Mouse (Mus musculus) ZHBTc4 (cell line): Measurements from ENCODE around the gene Tmem161a.

Experiments used
- DNase-seq: peaks from one replicate; pipeline ENCODE4 v3.0.0-alpha.2; 2011; ENCODE audit warnings: low read depth, low spot score

The Tmem161a gene

DNA sequence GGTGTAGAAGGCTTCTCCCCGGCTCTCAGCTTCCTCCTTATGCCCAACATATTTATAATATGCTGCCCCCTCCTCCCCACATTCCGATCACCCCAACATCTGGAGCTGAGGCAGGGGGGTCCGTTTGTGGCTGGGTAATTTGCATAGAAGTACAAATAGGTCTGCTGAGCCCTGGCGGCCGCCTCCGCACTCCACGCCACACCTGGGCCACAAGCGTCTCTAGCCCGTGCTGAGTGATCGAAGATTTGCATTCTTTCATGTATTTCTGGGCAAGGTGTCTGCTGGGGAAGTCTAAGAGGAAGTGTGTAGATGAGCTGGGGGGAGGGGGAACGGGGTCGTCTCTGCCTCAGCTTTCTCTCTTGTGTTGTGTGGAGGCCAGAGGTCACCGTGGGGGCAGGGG, 12.1 kb upstream of the Tmem161a start:
- DNase-seq, result peak; percentile 25

DNA sequence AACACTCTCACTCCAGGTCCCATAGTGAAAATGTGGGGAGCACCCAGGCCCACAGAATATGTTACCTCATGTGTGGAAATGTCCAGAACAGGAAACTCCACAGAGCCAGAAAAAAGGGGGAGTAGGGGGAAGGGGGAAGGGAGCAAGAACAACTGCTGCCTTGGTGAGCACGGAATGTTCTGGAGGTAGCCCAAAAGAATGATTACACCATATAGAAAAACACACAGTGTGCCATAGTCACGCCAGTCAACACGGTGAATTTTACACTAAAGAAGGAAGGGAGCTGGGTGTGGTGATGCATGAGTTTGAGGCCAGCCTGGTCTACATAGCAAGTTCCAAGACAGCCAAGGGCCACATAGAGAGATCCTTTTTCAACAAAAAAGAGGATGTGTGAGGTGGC, 8.8 kb upstream of the Tmem161a start:
- no peak for DNase-seq

DNA sequence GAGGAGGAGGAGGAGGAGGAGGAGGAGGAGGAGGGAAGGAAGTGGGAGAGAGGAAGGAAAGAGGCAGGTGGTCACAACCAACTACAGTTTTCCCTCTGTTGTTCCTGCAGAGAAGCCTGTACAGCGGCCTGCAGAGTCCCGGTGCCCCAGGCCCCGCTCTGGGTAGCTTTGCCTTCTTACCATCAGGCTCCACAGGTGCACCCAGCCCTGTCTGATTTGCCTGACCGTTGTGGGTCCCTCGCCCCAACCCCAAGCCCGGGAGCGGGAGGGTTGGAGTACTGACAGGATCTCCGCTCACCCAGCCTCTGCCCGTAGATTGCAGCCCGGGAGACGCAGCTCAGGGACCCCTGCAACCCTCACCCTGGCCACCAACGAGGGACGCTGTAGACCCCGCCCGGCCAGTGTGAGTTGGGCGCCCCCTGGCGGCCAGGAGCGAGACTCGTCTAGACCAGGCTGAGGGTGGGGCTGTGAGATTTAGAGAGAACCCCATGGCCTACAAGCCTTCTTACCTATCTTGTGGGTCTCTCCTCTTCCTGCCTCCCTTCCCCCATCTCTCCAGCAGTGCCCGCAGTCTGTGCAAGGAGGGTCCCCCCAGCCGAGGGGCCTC, 5.5 kb upstream of the Tmem161a start:
- DNase-seq, result peak; percentile 85

DNA sequence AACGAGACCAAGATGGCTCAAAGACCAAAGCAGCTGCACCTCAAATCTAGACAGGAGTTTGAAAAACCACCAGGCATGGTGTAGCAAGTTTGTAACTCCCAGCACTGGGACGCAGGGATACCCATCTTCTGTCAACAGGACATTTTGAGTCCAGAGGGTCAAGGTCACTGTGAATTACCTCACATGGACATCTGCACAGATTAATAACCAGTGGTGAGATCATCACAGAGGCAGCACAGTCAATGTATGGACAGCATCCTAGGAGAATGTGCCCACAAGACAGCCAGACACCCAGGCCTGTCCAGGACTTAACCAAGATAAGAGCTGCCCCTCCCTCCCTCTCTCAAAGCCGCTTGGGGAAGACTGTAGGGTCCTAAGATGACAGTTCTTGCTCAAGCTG, 2.0 kb upstream of the Tmem161a start:
- no peak for DNase-seq

DNA sequence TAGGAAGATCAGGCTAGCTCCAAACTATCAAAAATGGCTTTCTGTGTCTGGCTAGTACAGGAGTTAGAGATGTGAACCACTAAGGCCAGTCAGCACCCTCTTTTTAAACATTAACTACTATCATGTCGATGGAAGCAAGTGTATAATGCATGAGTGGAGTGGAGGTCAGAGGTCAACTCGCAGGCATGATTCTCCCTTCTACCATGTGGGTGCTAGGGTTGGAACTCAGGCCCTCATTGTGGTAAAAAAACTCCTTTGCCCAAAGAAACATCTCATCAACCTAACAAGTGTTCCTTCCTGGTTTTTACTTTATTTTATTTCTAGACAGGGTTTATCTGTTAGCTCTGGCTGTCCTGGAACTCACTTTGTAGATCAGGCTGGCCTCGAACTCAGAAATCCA, 1.4 kb upstream of the Tmem161a start:
- DNase-seq, result no peak

DNA sequence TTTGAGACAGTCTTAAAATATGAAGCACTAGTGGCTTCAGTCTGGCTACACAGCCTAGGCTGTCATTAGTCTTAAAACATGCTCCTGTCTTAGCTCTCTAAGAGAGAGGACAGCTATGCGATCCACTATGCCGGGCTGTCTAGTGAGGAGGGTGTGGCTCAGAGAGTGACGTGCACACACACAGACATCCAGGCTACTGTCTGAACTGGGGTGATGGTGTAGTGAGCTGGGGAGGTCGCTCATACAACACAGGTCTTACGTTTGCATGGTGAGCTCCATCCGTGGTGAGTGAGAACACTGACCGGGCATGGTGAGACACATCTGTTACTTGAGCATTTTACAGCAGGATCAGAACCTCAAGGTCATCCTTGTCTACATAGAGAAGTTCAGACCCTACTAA, 916 bp upstream of the Tmem161a start:
- DNase-seq, result no peak

DNA sequence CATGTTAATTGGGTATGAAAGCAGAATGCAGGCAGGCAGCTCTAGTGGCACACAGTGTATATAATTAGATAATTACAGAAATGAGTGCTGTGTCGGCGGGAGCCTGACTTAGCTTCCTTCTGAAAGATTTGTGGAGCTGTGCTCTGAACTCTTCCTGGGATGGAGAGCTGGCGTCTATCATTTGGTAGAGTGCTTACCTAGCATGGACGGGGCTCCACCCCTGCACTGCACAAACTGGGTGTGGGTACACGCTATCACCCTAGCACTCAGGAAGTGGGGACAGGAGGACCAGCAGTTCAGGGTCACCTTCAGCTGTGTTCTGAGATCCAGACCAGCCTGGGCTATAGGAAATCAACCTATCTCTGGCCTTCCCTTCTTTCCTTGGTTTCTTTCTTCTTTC, 1.2 kb downstream of the Tmem161a start:
- DNase-seq, result no peak

DNA sequence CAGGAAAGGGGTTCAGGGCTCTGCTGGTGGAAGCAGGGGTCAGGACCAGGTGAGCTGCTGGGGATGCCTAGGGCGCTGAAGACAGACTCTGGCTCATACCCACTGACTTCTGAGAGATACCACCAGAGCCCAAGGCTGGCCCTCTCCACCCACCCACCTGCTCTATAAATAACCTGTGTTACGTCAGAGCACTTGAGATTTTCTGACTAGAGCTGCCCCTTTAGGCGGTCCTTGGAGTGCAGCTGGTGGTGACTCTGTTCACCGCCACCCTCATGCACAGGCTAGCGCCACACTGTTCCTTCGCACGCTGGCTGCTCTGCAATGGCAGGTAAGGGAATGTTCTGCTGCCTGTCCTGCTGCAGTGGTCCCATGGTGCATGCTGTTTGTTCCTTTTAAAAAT, 1.9 kb downstream of the Tmem161a start:
- DNase-seq, result no peak

DNA sequence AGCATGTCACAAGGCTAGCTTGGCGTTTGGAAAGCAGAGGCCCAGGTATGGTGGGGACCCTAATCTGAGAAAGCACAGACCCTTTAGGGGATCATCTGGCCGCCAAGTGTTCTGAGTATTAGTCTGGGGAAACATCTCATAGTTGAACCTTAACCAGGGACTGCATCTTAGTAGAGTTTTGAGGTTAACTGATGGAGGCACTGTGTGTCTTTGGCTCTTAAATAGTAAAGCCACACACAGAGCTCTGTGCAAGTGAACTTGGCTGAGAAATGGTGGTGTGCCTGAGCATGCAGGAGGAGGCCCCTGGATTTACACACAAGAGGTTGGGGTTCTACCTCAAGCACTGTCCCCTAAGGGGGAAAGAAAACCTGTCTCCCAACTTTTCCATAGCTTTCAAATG, 6.1 kb downstream of the Tmem161a start:
- no peak for DNase-seq

DNA sequence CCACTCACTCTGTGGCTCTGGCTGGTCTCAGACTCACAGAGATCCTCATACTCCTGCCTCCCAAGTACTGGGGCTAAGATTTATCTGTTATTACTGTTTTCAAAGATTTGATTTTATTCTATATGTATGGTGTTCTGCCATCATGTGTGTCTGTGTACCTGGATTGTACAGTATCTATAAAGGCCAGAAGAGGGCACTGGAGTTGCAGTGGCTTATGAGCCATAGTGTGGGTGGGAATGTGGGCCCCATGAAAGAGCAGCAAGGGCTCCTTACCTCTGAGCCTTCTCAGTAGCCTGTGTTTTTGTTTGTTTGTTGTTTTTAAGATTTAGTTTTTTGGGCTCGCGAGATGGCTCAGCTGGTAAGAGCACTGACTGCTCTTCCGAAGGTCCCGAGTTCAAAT, 6.9 kb downstream of the Tmem161a start:
- DNase-seq, result peak; percentile 50

DNA sequence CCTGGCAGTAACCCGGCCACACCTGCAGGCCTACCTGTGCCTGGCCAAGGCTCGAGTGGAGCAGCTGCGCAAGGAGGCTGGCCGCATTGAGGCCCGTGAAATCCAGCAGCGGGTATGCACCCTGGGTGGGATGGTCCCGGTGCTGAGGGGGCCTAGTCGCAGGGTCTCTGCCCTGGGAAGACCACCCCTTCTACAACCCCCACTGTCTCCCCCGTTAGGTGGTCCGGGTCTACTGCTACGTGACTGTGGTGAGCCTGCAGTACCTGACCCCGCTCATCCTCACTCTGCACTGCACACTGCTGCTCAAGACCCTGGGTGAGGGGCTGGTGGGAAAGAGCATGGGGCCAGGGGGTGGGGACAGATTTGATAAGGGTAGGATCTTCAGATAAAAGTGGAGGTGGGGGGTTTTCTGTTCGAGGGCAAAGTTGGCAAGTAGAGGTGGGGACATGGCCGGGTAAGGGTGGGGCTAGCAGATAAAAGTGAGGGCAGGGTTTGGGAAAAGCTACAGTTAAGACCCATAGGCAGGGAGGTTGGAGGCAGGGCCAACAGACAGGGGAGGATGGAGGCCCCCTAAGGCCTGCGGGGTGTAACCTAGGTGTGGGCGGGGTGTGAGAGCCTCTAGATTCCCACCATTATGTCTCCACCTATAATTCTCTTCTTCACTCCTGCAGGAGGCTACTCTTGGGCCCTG, 9.2 kb downstream of the Tmem161a start:
- no peak for DNase-seq

DNA sequence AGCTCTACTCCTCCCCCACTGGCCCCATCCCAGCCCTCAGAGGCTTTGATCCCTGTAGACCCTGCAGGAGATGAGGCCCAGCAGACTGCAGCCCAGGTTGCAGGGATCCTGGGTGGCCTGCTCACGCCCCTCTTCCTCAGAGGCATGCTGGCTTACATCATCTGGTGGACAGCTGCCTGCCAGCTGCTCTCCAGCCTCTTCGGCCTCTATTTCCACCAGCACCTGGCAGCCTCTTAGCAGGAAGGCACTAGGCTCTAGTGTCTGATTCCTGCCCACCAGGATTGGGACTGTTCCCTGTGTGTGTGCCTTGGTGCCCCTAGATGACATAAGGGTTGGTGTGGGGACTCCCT, 9.7 kb downstream of the Tmem161a start:
- DNase-seq, result no peak

DNA sequence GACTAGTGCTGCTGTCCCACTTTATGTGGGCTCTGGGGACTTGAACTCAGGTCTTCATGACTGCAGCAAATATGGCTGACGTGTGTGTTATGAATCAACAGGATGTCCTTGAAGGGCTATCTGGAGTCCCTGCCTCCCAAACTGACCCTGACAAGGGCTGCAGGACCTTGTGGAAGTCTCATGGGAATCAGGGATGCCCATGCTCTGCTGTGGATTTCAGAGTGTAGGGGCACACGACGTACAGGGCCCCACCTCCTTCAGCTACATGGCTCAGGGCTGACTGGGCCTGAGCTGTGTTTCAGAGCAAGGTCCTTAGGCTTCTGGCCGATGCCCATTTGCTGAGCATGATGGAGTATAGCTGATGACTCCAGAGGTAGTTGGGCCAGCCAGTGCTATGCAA, 11.0 kb downstream of the Tmem161a start:
- DNase-seq, result no peak

DNA sequence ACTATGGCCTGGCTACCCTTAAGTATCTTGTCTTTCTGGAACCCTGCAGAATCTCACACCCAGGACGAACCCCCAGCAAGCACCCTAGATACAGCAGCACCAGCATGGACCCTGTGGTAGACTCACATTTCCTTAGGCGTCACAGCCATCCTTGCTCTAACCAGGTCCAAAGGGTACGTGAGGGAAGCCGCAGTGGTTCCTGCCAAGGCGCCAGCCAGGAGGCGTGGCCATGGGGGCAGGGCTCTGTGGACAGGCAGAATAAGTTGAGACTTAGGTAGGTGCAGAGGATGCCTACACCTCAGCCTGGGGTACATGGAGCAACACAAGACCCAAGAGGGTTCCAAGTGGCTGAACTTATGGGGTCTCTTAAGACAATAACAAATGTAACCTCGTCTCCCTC, 16.6 kb downstream of the Tmem161a start:
- DNase-seq, result no peak

DNA sequence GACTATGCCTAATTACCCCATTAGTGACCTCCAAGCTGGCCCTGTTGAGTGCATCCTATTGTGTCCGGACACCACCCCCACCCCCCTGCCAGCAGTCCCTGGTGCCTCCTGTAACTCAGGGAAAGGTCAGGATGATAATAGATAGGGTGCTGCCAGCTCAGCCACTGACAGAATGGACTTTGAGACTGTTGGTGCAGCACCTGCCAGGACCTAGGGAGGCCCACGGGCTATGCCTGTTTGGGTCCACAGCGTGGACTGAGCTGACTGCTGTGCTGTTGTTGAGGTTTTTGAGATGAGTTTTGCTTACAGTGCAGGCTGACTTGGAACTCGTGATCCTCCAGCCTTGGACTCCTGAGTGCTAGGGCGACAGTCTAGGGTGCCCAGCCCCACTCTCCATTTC, 21.1 kb downstream of the Tmem161a start:
- DNase-seq, result no peak

DNA sequence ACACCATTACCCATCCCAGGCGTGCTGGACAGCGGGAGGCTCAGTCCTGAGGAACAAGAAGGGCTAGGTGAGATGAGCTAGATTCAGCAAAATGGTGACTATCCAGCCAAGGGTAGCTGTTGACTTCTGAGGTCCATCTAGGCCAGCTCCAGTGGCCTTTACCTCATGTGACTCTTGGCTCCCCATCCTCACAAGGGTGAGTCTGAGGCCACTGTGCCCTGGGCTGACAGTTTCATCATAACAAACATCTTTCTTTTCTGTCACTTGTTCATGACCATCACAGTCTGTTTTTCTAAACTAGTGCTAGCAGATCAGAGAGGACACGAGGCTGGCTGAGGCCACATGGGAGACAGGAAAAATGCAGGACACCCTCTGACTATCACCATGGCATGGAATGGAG, 22.0 kb downstream of the Tmem161a start:
- no peak for DNase-seq

DNA sequence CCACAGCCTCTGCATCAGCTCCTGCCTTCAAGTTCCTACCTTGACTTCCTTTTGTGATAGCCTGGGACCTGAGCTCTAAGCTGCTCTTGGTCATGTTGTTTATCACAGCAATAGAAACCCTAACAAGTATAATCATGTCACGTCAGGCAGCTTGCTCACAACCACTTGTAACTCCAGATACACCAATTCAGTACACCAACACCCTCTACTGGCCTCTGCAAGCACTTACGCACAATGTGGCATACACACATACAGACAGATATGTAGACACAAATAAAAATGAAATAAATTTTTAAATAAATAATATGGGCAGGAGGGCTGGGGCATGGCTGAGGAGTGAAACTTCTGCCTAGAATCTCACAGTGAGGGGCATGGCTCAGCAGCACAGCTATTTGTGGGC, 23.6 kb downstream of the Tmem161a start:
- DNase-seq, result peak; percentile 35

DNA sequence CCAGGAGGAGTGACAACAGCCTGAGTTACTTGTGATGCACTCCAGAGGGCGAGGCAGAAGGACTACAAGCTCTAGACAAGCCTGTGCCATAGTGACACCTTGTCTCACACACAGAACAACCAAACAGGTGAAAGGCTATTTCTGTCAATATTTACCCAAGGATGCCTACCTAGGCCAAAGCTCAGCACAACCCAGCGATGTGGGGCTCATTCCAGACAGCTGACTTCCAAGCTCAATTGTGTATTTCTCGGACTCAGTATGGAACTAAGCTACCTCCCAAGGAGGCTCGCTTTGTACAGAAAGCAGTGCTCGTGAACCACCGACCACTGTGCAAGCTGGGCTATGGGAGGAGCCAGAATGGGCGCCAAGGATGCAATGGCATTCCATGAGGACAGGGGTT, 25.4 kb downstream of the Tmem161a start:
- DNase-seq, result no peak

DNA sequence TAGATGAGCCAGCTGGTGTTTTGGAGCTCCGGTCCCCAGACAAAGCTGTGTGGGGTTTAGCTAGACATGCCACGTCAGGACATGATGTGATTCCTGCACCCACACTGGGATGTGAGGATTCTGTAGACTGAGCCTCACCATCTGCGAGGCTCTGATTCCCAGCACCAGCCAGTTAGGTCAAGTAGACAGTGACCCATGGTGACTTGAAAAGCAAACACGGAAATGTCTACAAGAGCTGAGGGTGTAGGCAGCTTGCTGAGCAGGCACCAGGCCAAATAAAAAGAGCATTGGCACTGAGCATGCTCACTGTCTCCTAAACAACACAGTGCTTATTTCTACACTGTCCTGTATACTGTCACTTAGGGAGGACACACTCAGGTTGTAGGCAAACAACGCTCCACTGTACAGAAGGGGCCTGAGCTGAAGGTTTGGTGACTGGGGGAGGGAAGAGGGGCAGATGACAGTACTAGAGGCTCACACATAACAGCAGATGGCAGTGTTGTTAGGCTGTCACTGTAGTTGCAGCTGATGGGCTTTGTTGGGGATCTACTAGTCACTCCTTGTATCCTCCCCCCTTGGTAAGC, 28.0 kb downstream of the Tmem161a start:
- DNase-seq, result no peak

DNA sequence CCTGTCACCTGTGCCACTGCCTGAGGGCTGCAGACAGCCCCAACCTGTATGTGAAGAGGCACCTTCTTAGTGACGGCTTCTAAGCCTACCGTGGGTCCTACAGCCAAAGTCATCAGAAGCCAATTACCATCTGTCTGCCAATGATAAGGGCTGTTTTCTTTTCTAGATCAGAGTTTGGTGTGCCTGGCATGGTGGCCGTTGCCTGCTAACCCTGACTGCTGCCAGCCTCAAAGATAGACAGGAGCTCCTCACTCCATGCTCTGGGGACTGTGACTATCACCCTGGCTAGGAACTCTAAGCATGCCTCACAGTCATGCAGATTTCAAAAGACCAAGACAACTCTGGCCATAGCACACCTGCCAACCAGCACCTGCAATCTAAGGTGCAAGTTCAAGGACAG, 29.3 kb downstream of the Tmem161a start:
- no peak for DNase-seq

DNA sequence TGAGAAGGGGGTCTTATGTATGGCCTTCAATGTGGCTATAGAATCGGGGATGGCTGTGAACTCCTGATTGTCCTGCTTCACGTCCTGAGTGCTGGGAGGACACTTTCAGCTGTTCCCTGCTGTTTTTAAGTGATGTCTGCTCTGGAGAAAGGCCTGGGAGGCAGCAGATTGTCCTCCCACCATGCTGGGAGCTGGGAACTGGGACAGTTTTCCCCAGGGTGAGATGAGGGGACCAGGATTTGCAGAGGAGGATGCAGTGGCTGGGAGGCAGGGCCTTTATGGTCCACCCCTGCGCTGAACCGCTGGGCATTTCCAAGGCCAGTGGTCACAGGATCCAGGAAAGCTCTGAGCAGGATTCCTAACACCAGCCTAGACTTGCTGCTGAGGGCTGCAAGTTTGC, 30.9 kb downstream of the Tmem161a start:
- no peak for DNase-seq

DNA sequence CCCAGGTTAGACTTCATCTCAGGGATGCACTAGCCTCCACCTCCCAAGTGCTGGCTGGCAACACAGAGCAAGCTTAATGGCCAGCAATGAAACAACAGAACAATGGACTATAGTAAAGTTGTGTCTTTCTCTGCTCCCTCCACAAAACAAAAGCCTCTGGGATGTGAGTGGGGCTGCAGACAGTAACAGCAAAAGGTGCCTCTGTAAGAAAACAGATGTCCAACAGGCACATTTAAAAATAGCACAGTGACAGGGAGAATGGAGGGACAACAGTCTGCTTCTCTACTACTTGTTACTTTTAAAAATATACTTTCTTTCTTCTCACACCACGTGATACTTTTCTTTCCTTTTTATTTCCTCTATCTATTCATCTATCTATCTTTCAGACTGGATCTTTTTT, 32.6 kb downstream of the Tmem161a start:
- no peak for DNase-seq

DNA sequence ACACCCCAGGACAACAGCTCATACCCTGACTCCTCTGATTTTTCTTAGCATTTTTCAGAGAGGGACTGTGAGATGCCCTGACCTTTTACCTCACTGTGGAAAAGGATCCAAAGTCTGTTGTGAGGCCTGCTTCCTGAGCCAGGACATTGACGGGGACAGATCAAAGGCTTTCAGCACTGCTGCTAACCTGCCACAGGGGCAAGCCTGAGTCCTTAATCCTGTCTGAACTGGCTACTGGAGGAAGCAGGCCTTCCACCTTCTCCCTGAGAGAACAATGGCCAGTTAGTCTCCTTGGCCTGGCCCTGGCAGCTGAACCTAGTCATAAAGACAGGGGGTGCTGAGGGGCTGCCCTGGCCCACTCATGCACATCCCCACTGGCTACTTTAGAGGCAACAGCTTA, 36.0 kb downstream of the Tmem161a start:
- peak; percentile 73 for DNase-seq

DNA sequence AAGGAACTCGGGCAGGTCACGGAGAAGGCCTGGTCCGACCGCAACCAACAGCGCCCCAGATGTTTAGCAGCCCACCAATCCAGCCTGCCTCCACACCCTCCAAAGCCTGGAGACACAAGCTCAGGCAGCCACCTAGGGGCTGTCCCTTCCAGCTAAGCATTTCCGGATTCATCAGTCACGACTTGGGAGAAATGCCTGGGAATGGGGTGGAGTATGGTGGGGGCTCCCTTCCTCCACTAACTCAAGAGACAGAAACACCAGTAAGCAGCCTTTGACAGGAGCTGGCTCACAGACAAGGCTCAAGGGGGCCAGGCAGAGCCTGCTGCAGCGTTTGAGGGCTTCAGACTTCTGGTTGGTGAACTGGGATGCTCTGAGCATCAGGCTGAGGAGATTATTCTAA, 38.4 kb downstream of the Tmem161a start:
- peak; percentile 59 for DNase-seq
